In genomic region chr7:143049841-143050816, GRCm38 (mm10) we compare ENCODE assay signal across 14 mouse cellular contexts. TPM values are rescaled to one million over a fixed set of nuclear protein-coding genes. Genes with fewer than 3 reads are reported as not detected.
A peak's percentile ranks its signal among the peaks of the same experiment; 100 is the strongest.
DNase-seq lines count a peak whose midpoint lies in the region; ATAC-seq and TF ChIP-seq lines count a peak whose summit lies in the region.
"Had no signal": no experiment of that assay in that cellular context is flagged by ENCODE, and none has a peak within 500 bp of the region (broad histone marks: within the 10 kb centered on the region; RNA-seq: fewer than 3 reads in every experiment).

No protein-coding gene starts in this region.

- H3K27ac ChIP-seq in gastrocnemius, adult 2 months = peak overlapping the region; percentile 52
- H3K27ac ChIP-seq in heart, embryonic 16.5 days (ENCODE audit: low read length) = peak overlapping the region; percentile 87
- H3K27ac ChIP-seq in midbrain, embryonic 15.5 days = no peak overlapping the region
- H3K27ac ChIP-seq: embryonic facial prominence, embryonic 13.5 days; liver, embryonic 13.5 days; midbrain, embryonic 13.5 days had no signal

- no peak for DNase-seq in gastrocnemius, adult 2 months
- no peak for DNase-seq in gastrocnemius, adult 8-10 months (ENCODE audit: low spot score in 2 of 2)
- DNase-seq in 3T3-L1 (ENCODE audit: low read depth, low spot score) = peak; percentile 68
- DNase-seq in adrenal gland, adult 2 months = peak; percentile 95
- DNase-seq in layer of hippocampus, postnatal 25 days (ENCODE audit: extremely low spot score in 1 of 2, low spot score in 1 of 2) = no peak
- no peak for DNase-seq in left cerebral cortex, postnatal 36 days (ENCODE audit: low spot score in 2 of 2)
- DNase-seq: liver, embryonic 13.5 days; retina, postnatal 1 day; thymus, adult 18-20 months had no signal

- ATAC-seq in heart, embryonic 16.5 days (replicated peaks; ENCODE audit: extremely low read depth, insufficient read depth, low FRiP score) = no peak
- no peak for ATAC-seq in midbrain, embryonic 15.5 days (replicated peaks)
- ATAC-seq: intestine, embryonic 16.5 days; midbrain, embryonic 13.5 days had no signal

- no peaks in the 10 kb centered on the region for H3K36me3 ChIP-seq in heart, embryonic 16.5 days (ENCODE audit: control insufficient read depth, insufficient read depth)
- no peaks in the 10 kb centered on the region for H3K36me3 ChIP-seq in midbrain, embryonic 15.5 days (replicated peaks)
- H3K36me3 ChIP-seq: embryonic facial prominence, embryonic 13.5 days; liver, embryonic 13.5 days; midbrain, embryonic 13.5 days had no signal

- peak overlapping the region; percentile 38; the same call in 1 of the 2 replicates for H3K9ac ChIP-seq in heart, embryonic 16.5 days (ENCODE audit: low read length)
- H3K9ac ChIP-seq in midbrain, embryonic 15.5 days = no peak overlapping the region
- H3K9ac ChIP-seq: embryonic facial prominence, embryonic 13.5 days; liver, embryonic 13.5 days; midbrain, embryonic 13.5 days had no signal

- H3K9me3 ChIP-seq in heart, embryonic 16.5 days (replicated peaks; ENCODE audit: control insufficient read depth, low read length) = peaks cover under 1% of the 10 kb centered on the region
- H3K9me3 ChIP-seq in midbrain, embryonic 15.5 days = no peaks in the 10 kb centered on the region
- H3K9me3 ChIP-seq: embryonic facial prominence, embryonic 13.5 days; liver, embryonic 13.5 days; midbrain, embryonic 13.5 days had no signal

- H3K4me1 ChIP-seq in heart, embryonic 16.5 days (ENCODE audit: control insufficient read depth, insufficient read depth, low read length) = peaks cover 40% of the 10 kb centered on the region
- H3K4me1 ChIP-seq in midbrain, embryonic 15.5 days = peaks cover 22% of the 10 kb centered on the region

- no peaks in the 10 kb centered on the region for H3K27me3 ChIP-seq in heart, embryonic 16.5 days (ENCODE audit: control insufficient read depth, insufficient read depth, low read length)
- H3K27me3 ChIP-seq in midbrain, embryonic 15.5 days (replicated peaks) = no peaks in the 10 kb centered on the region
- H3K27me3 ChIP-seq: embryonic facial prominence, embryonic 13.5 days; liver, embryonic 13.5 days; midbrain, embryonic 13.5 days had no signal

- H3K4me2 ChIP-seq in heart, embryonic 16.5 days (ENCODE audit: low read depth, low read length) = no peak overlapping the region
- no peak overlapping the region for H3K4me2 ChIP-seq in midbrain, embryonic 15.5 days
- H3K4me2 ChIP-seq: embryonic facial prominence, embryonic 13.5 days; liver, embryonic 13.5 days; midbrain, embryonic 13.5 days had no signal

- 80% methylated on average over 3 of the region's 3 CpGs for whole genome bisulfite sequencing in heart, embryonic 16.5 days
- WGBS in midbrain, embryonic 15.5 days = 95% methylated on average over 3 of the region's 3 CpGs

- intact Hi-C loops in gastrocnemius, adult 2 months (cut with DNase I) = no loop called here
- intact Hi-C loops in left cerebral cortex, postnatal 36 days (cut with DNase I) = loop anchor here (5.0 kb wide), 1 partner anchor 43 kb away; the partner anchor contains the start of gene Tspan32

- no peak overlapping the region for H3K4me3 ChIP-seq in gastrocnemius, adult 2 months
- H3K4me3 ChIP-seq in heart, embryonic 16.5 days (ENCODE audit: low read length) = no peak overlapping the region
- no peak overlapping the region for H3K4me3 ChIP-seq in midbrain, embryonic 15.5 days
- H3K4me3 ChIP-seq: embryonic facial prominence, embryonic 13.5 days; liver, embryonic 13.5 days; midbrain, embryonic 13.5 days had no signal

- TF ChIP-seq CTCF in gastrocnemius, adult 2 months (IDR thresholded peaks at IDR 0.05) = no peak

RNA-seq across cellular contexts. Expression of gene Cd81, which starts 2.4 kb away (rescaled TPM):
- total RNA-seq in gastrocnemius, adult 2 months (2021) = 100 to 1,000 TPM; 100 to 129 TPM
- total RNA-seq in gastrocnemius, adult 8-10 months (2022) = 100 to 1,000 TPM in 1 of 4 experiments, 10 to 100 TPM in 3; 85.0 to 103 (median 88.3) TPM
- 100 to 1,000 TPM; 693 to 716 TPM for total RNA-seq in adrenal gland, adult 2 months (2021)
- polyA plus RNA-seq in adrenal gland, adult 2 months (2012; rRNA removed) = 3,024 and 3,201 TPM in 2 replicates
- polyA plus RNA-seq in heart, embryonic 16.5 days (2015; fragmentation: Nextera tagmentation; extraction: Ambion mirVana) = 878 and 900 TPM in 2 replicates
- 374 and 398 TPM in 2 replicates for polyA plus RNA-seq in midbrain, embryonic 15.5 days (2015; fragmentation: Nextera tagmentation; extraction: Ambion mirVana)
- 100 to 1,000 TPM; 489 to 524 TPM for total RNA-seq in layer of hippocampus, postnatal 25 days (2021)
- total RNA-seq in left cerebral cortex, postnatal 36 days (2021) = 100 to 1,000 TPM; 385 to 445 TPM

RNA-seq across cellular contexts. Expression of gene Tssc4, which starts 18.9 kb away (rescaled TPM):
- 1 to 10 TPM; 6.6 to 8.2 TPM for total RNA-seq in gastrocnemius, adult 2 months (2021)
- 1 to 10 TPM; 7.1 to 8.3 (median 7.6) TPM for total RNA-seq in gastrocnemius, adult 8-10 months (2022)
- total RNA-seq in adrenal gland, adult 2 months (2021) = 10 to 100 TPM; 23.3 to 30.9 TPM
- polyA plus RNA-seq in adrenal gland, adult 2 months (2012; rRNA removed) = 120 and 142 TPM in 2 replicates
- polyA plus RNA-seq in heart, embryonic 16.5 days (2015; fragmentation: Nextera tagmentation; extraction: Ambion mirVana) = 59.2 and 61.5 TPM in 2 replicates
- 103 and 114 TPM in 2 replicates for polyA plus RNA-seq in midbrain, embryonic 15.5 days (2015; fragmentation: Nextera tagmentation; extraction: Ambion mirVana)
- total RNA-seq in layer of hippocampus, postnatal 25 days (2021) = 10 to 100 TPM; 47.0 to 50.4 TPM
- total RNA-seq in left cerebral cortex, postnatal 36 days (2021) = 10 to 100 TPM; 37.5 to 42.3 TPM

RNA-seq across cellular contexts. Expression of gene Trpm5, which starts 44.3 kb away (rescaled TPM):
- total RNA-seq in gastrocnemius, adult 2 months (2021) = not detected
- total RNA-seq in gastrocnemius, adult 8-10 months (2022) = not detected
- total RNA-seq in adrenal gland, adult 2 months (2021) = under 1 TPM; 0.23 to 0.24 TPM
- polyA plus RNA-seq in adrenal gland, adult 2 months (2012; rRNA removed) = 0.40 and 0.48 TPM in 2 replicates
- 3.1 and 3.7 TPM in 2 replicates for polyA plus RNA-seq in heart, embryonic 16.5 days (2015; fragmentation: Nextera tagmentation; extraction: Ambion mirVana)
- 1.3 and 1.6 TPM in 2 replicates for polyA plus RNA-seq in midbrain, embryonic 15.5 days (2015; fragmentation: Nextera tagmentation; extraction: Ambion mirVana)
- not detected for total RNA-seq in layer of hippocampus, postnatal 25 days (2021)
- not detected for total RNA-seq in left cerebral cortex, postnatal 36 days (2021)

RNA-seq across cellular contexts. Expression of gene Tspan32, which starts 45.3 kb away (rescaled TPM):
- total RNA-seq in gastrocnemius, adult 2 months (2021) = under 1 TPM; 0.23 to 0.39 TPM
- under 1 TPM in 2 of 4 experiments, not detected in 2; 0.27 to 0.56 TPM for total RNA-seq in gastrocnemius, adult 8-10 months (2022)
- under 1 TPM; 0.49 to 0.62 TPM for total RNA-seq in adrenal gland, adult 2 months (2021)
- polyA plus RNA-seq in adrenal gland, adult 2 months (2012; rRNA removed) = 0.83 and 1.4 TPM in 2 replicates
- polyA plus RNA-seq in heart, embryonic 16.5 days (2015; fragmentation: Nextera tagmentation; extraction: Ambion mirVana) = 2.5 and 2.9 TPM in 2 replicates
- 0.66 and 0.97 TPM in 2 replicates for polyA plus RNA-seq in midbrain, embryonic 15.5 days (2015; fragmentation: Nextera tagmentation; extraction: Ambion mirVana)
- total RNA-seq in layer of hippocampus, postnatal 25 days (2021) = not detected
- under 1 TPM; 0.20 to 0.39 TPM for total RNA-seq in left cerebral cortex, postnatal 36 days (2021)

RNA-seq across cellular contexts. Expression of gene Kcnq1, which starts 56.0 kb away (rescaled TPM):
- total RNA-seq in gastrocnemius, adult 2 months (2021) = under 1 TPM; 0.33 to 0.67 TPM
- under 1 TPM; 0.20 to 0.48 (median 0.34) TPM for total RNA-seq in gastrocnemius, adult 8-10 months (2022)
- total RNA-seq in adrenal gland, adult 2 months (2021) = 1 to 10 TPM; 1.9 to 4.1 TPM
- 14.2 and 17.2 TPM in 2 replicates for polyA plus RNA-seq in adrenal gland, adult 2 months (2012; rRNA removed)
- polyA plus RNA-seq in heart, embryonic 16.5 days (2015; fragmentation: Nextera tagmentation; extraction: Ambion mirVana) = 34.6 and 34.9 TPM in 2 replicates
- polyA plus RNA-seq in midbrain, embryonic 15.5 days (2015; fragmentation: Nextera tagmentation; extraction: Ambion mirVana) = 1.3 and 1.8 TPM in 2 replicates
- 1 to 10 TPM in 1 of 2 experiments, under 1 TPM in 1; 0.89 to 1.3 TPM for total RNA-seq in layer of hippocampus, postnatal 25 days (2021)
- total RNA-seq in left cerebral cortex, postnatal 36 days (2021) = under 1 TPM; 0.49 to 1.00 TPM

Comparison
In these comparisons a context has a peak if more than half of its experiments do, and no peak if none do; other contexts are left out.
1. DNase-seq: peak in 3T3-L1 (single experiment) and adrenal gland, adult 2 months (single experiment); none in gastrocnemius, adult 2 months (single experiment), gastrocnemius, adult 8-10 months (0 of 2), layer of hippocampus, postnatal 25 days (0 of 2) and left cerebral cortex, postnatal 36 days (0 of 2).